Mouse (Mus musculus): ENCODE measurements around the gene Hif1an. TPM values are rescaled to one million over a fixed set of nuclear protein-coding genes. Genes with fewer than 3 reads are reported as not detected.

Gene Hif1an
- total and polyA plus RNA-seq, 3 experiments: 8.3 to 29.2 (median 12.9) TPM

DNA sequence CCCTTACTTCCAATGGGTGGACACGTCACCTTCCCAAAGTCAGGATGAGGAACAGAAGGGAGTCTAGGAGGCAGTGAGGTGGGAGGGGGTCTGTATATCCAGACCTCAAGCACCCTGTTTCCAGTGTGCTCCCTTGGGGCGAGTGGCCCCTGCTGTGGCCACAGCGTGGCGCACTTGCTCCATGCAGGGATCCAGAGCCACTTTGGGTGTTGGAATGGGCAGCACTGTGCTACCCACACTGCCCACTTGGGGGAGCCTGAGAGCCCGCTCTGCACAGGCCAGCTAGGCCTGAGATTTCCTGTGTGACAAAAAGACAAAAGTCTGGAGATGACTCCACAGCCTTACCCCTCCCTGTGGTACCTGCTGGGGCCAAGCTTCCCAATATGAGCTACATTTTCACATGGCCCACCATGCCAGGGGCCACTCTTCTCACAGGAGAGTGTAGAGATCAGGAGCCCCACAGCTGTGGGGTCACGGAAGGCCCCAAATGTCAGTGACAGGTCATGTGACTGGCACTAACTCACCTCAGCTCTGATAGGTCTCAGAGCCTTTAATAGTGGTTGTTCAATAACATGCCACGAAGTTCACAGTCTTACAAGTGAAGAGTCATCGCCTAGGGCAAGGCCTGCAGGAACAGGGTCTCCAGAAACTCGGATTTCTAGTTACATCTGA lies 20.1 kb downstream of the Hif1an start:
- Histone ChIP-seq H3K9me3 (replicated peaks; ENCODE audit: low read length) (no peaks in the 10 kb centered on the region), H3K9ac (ENCODE audit: insufficient read depth, low read depth) (no peak overlapping the region), H3K27me3 (replicated peaks) (peaks cover 2% of the 10 kb centered on the region), H3K79me2 (replicated peaks; ENCODE audit: control insufficient read depth, extremely low read depth, insufficient read depth, poor library complexity, severe bottlenecking) (no peaks in the 10 kb centered on the region), H3K4me1 (ENCODE audit: control insufficient read depth in 1 of 2, insufficient read depth in 2 of 2) (peaks cover 5 to 21% of the 10 kb centered on the region in 2 experiments), H3K4me2 (ENCODE audit: insufficient read depth, low read depth, poor library complexity, severe bottlenecking) (no peak overlapping the region), H3K4me3 (replicated peaks in 1 of 3; ENCODE audit: low read depth in 2 of 3, low read length in 2 of 3, poor library complexity in 1 of 3) (no peak overlapping the region), H3K27ac (ENCODE audit: insufficient read depth, low read depth) (no peak overlapping the region), H3K36me3 (replicated peaks in 1 of 2; ENCODE audit: control insufficient read depth in 1 of 2, insufficient read depth in 1 of 2, low read length in 1 of 2) (peaks cover 0 to 17% of the 10 kb centered on the region in 2 experiments)
- peak; percentile 45; the same call in 1 of the 2 replicates for TF ChIP-seq MEF2A (IDR thresholded peaks at IDR 0.05; ENCODE audit: borderline replicate concordance, low read depth, low read length)
- peak; percentile 60; the same call in 1 of the 2 replicates for TF ChIP-seq TCF12 (IDR thresholded peaks at IDR 0.05; ENCODE audit: low read depth, low read length)
- no peak; the same call in 1 of the 2 replicates for TF ChIP-seq USF1 (IDR thresholded peaks at IDR 0.05; ENCODE audit: low read depth, low read length)
- no peak for TF ChIP-seq USF2 (conservative IDR thresholded peaks at IDR 0.05; ENCODE audit: low read depth, low read length)
- peak; percentile 100 for TF ChIP-seq SMC3 (IDR thresholded peaks at IDR 0.05; ENCODE audit: low read depth, low read length)
- no peak for TF ChIP-seq RCOR1 (conservative IDR thresholded peaks at IDR 0.05; ENCODE audit: low read depth, low read length)
- no peak; the same call in 1 of the 2 replicates for TF ChIP-seq MAX (IDR thresholded peaks at IDR 0.05; ENCODE audit: low read length)
- no peak for TF ChIP-seq E2F4 (IDR thresholded peaks at IDR 0.05; ENCODE audit: insufficient replicate concordance, low read depth, low read length)
- TF ChIP-seq RAD21 (IDR thresholded peaks at IDR 0.05; ENCODE audit: low read depth, low read length): no peak; the same call in none of the 2 replicates
- TF ChIP-seq ZNF384 (IDR thresholded peaks at IDR 0.05; ENCODE audit: low read depth, low read length): no peak
- peak; percentile 33; the same call in 1 of the 2 replicates for TF ChIP-seq HCFC1 (IDR thresholded peaks at IDR 0.05; ENCODE audit: low read depth, low read length)
- no peak for TF ChIP-seq TBP (conservative IDR thresholded peaks at IDR 0.05; ENCODE audit: low read depth, low read length)
- TF ChIP-seq SIN3A (IDR thresholded peaks at IDR 0.05; ENCODE audit: low read length): peak; percentile 67; the same call in 1 of the 2 replicates
- peak; percentile 56; the same call in 1 of the 2 replicates for TF ChIP-seq IRF4 (IDR thresholded peaks at IDR 0.05; ENCODE audit: low read depth, low read length)
- TF ChIP-seq POLR2A (IDR thresholded peaks at IDR 0.05; ENCODE audit: low read depth, low read length): no peak
- TF ChIP-seq MAZ (IDR thresholded peaks at IDR 0.05; ENCODE audit: low read depth, low read length): peak; percentile 64; the same call in 1 of the 2 replicates
- TF ChIP-seq JUN (IDR thresholded peaks at IDR 0.05; ENCODE audit: insufficient read depth, low read depth, low read length): no peak
- no peak; the same call in 1 of the 2 replicates for TF ChIP-seq MXI1 (IDR thresholded peaks at IDR 0.05; ENCODE audit: low read depth, low read length)
- TF ChIP-seq MAFK (IDR thresholded peaks at IDR 0.05; ENCODE audit: insufficient replicate concordance, low read length): no peak
- TF ChIP-seq CHD1 (IDR thresholded peaks at IDR 0.05; ENCODE audit: low read depth, low read length): no peak
- no peak for TF ChIP-seq EP300 (IDR thresholded peaks at IDR 0.05; ENCODE audit: low read length)
- no peak for TF ChIP-seq UBTF (IDR thresholded peaks at IDR 0.05; ENCODE audit: low read depth, low read length)
- peak; percentile 86; the same call in 1 of the 2 replicates for TF ChIP-seq NELFE (IDR thresholded peaks at IDR 0.05; ENCODE audit: low read depth, low read length)
- TF ChIP-seq NRF1 (IDR thresholded peaks at IDR 0.05; ENCODE audit: low read depth, low read length): peak; percentile 39; the same call in 1 of the 2 replicates
- TF ChIP-seq PAX5 (IDR thresholded peaks at IDR 0.05; ENCODE audit: low read length): no peak
- TF ChIP-seq JUND (conservative IDR thresholded peaks at IDR 0.05; ENCODE audit: low read depth, low read length): no peak
- TF ChIP-seq ZMIZ1 (IDR thresholded peaks at IDR 0.05; ENCODE audit: low read depth, low read length): no peak
- no peak for TF ChIP-seq ETS1 (conservative IDR thresholded peaks at IDR 0.05; ENCODE audit: low read depth, low read length)
- TF ChIP-seq POLR2AphosphoS2 (IDR thresholded peaks at IDR 0.05; ENCODE audit: low read depth, low read length): no peak
- TF ChIP-seq BHLHE40 (IDR thresholded peaks at IDR 0.05; ENCODE audit: low read depth, low read length): peak; percentile 32; the same call in 1 of the 2 replicates
- peak; percentile 98 to 100 for TF ChIP-seq CTCF (conservative IDR thresholded peaks at IDR 0.05 in 1 of 2, IDR thresholded peaks at IDR 0.05 in 1 of 2; ENCODE audit: low read depth in 2 of 2, low read length in 2 of 2)
- TF ChIP-seq GABPA (IDR thresholded peaks at IDR 0.05; ENCODE audit: insufficient replicate concordance, low read depth, low read length): no peak
- TF ChIP-seq CHD2 (IDR thresholded peaks at IDR 0.05; ENCODE audit: low read length): no peak
- peak; percentile 55 for TF ChIP-seq ELF1 (IDR thresholded peaks at IDR 0.05; ENCODE audit: low read depth, low read length)
- peak; percentile 96 for TF ChIP-seq ZC3H11A (IDR thresholded peaks at IDR 0.05; ENCODE audit: low read depth, low read length)
- TF ChIP-seq MYC (IDR thresholded peaks at IDR 0.05; ENCODE audit: low read depth, low read length): no peak
- no peak for TF ChIP-seq KAT2A (IDR thresholded peaks at IDR 0.05; ENCODE audit: insufficient replicate concordance, low read length)
- TF ChIP-seq ZKSCAN1 (IDR thresholded peaks at IDR 0.05; ENCODE audit: borderline replicate concordance, low read depth, low read length): no peak
- peak; percentile 90 for DNase-seq (ENCODE audit: extremely low read depth)
- in situ Hi-C loops (cut with MboI; ENCODE audit: low pct_ligation_motif_present, low pct_unique_long_range_greater_than_20kb, low sequenced_read_pairs): loop anchor here (5.0 to 25.0 kb wide), 2 partner anchors 310 to 455 kb away; partner anchors contain the start of genes Pdzd7 and Sfxn3
- dilution Hi-C loops (cut with MboI; ENCODE audit: extremely low pct_ligation_motif_present, extremely low pct_unique_long_range_greater_than_20kb, low sequenced_read_pairs): no loop called here

Data from CH12.LX (cell line).